Mouse (Mus musculus) neural tube, embryonic 15.5 days (tissue): ENCODE data around the gene Tmem59l. TPM values are rescaled to one million over a fixed set of nuclear protein-coding genes. Genes with fewer than 3 reads are reported as not detected.

Source experiments
- ATAC-seq: fragments of 200-750 bp; cut with Nextera tagmentation; 2 replicates; pipeline ENCODE4 v1.8.0; 2017; ENCODE audit warnings: mild to moderate bottlenecking, moderate TSS enrichment, moderate library complexity; ENCODE audit not compliant: low FRiP score
- H3K27ac ChIP-seq: fragments of 300-500 bp; sonication (generic); replicated peaks from 2 replicates; pipeline ENCODE4 v1.5.1; 2015; ENCODE audit warnings: mild to moderate bottlenecking, inconsistent platforms
- H3K27me3 ChIP-seq: fragments of 300-500 bp; sonication (generic); replicated peaks from 2 replicates; pipeline ENCODE4 v1.6.1; 2015; ENCODE audit warnings: inconsistent platforms
- H3K36me3 ChIP-seq: fragments of 300-500 bp; sonication (generic); 2 replicates; pipeline ENCODE4 v1.6.1; 2015; ENCODE audit warnings: inconsistent platforms
- H3K4me1 ChIP-seq: fragments of 300-500 bp; sonication (generic); 2 replicates; pipeline ENCODE4 v1.6.1; 2015; ENCODE audit warnings: inconsistent platforms
- H3K4me2 ChIP-seq: fragments of 300-500 bp; sonication (generic); 2 replicates; pipeline ENCODE4 v1.6.1; 2015; ENCODE audit warnings: inconsistent platforms, mild to moderate bottlenecking, moderate library complexity
- H3K4me3 ChIP-seq: fragments of 300-500 bp; sonication (generic); replicated peaks from 2 replicates; pipeline ENCODE4 v1.5.1; 2015; ENCODE audit warnings: mild to moderate bottlenecking, inconsistent platforms
- H3K9ac ChIP-seq: fragments of 300-500 bp; sonication (generic); replicated peaks from 2 replicates; pipeline ENCODE4 v1.6.1; 2015; ENCODE audit warnings: mild to moderate bottlenecking, inconsistent platforms
- H3K9me3 ChIP-seq: fragments of 300-500 bp; sonication (generic); replicated peaks from 2 replicates; pipeline ENCODE4 v1.6.1; 2016; ENCODE audit warnings: inconsistent platforms
- WGBS: fragments of 180-500 bp; shearing (Covaris S2); methylation state at CpG from one replicate; pipeline ENCODE4 v1.1.7; 2015; ENCODE audit warnings: mixed read lengths; 5-methylcytosine and 5-hydroxymethylcytosine counted together
- polyA plus RNA-seq: library from polyadenylated mRNA; unstranded; fragments of >200 nt; fragmentation: Nextera tagmentation; extraction: Ambion mirVana; gene quantifications from 2 replicates; pipeline ENCODE4 v1.2.1, GENCODE M21; 2015

Tmem59l gene
- polyA plus RNA-seq, 1 experiment from 2014 or later = 188 TPM

GRCm38 (mm10) chr8:70447639-70448420, 39.3 kb downstream of the Tmem59l start:
- Histone ChIP-seq H3K4me1 (peaks cover 11% of the 10 kb centered on the region), H3K27me3 (no peaks in the 10 kb centered on the region), H3K4me2 (no peak overlapping the region), H3K9ac (no peak overlapping the region), H3K4me3 (no peak overlapping the region), H3K9me3 (no peaks in the 10 kb centered on the region), H3K27ac (peak overlapping the region; percentile 68), H3K36me3 (peaks cover 30% of the 10 kb centered on the region)
- peak; percentile 81 for ATAC-seq
- 62% methylated on average over 19 of the region's 19 CpGs for WGBS

- H3K9me3 ChIP-seq = no peaks in the 10 kb centered on the region
- no peak for ATAC-seq
- H3K4me3 ChIP-seq = no peak overlapping the region
- peaks cover 11% of the 10 kb centered on the region for H3K4me1 ChIP-seq
- H3K9ac ChIP-seq = no peak overlapping the region
- peaks cover 11% of the 10 kb centered on the region; the same call in 1 of the 2 replicates for H3K36me3 ChIP-seq
- H3K27me3 ChIP-seq = no peaks in the 10 kb centered on the region
- no peak overlapping the region for H3K27ac ChIP-seq
- WGBS = 68% methylated on average over 1 of the region's 1 CpGs
- no peak overlapping the region for H3K4me2 ChIP-seq
Observed at GRCm38 (mm10) chr8:70445988-70446387, 41.2 kb downstream of the Tmem59l start.

GRCm38 (mm10) chr8:70443326-70443725, 43.8 kb downstream of the Tmem59l start:
- Histone ChIP-seq H3K27ac (no peak overlapping the region), H3K4me2 (no peak overlapping the region), H3K4me1 (peaks cover 20% of the 10 kb centered on the region), H3K36me3 (no peaks in the 10 kb centered on the region), H3K9me3 (no peaks in the 10 kb centered on the region), H3K9ac (no peak overlapping the region), H3K4me3 (no peak overlapping the region), H3K27me3 (no peaks in the 10 kb centered on the region)
- WGBS = 89% methylated on average over 4 of the region's 4 CpGs
- ATAC-seq = no peak

- no peaks in the 10 kb centered on the region for H3K36me3 ChIP-seq
- peaks cover 30% of the 10 kb centered on the region for H3K4me1 ChIP-seq
- H3K9me3 ChIP-seq = no peaks in the 10 kb centered on the region
- ATAC-seq = no peak
- no peak overlapping the region for H3K4me2 ChIP-seq
- no peaks in the 10 kb centered on the region for H3K27me3 ChIP-seq
- WGBS = 70% methylated on average over 3 of the region's 3 CpGs
- no peak overlapping the region for H3K9ac ChIP-seq
- no peak overlapping the region for H3K4me3 ChIP-seq
- no peak overlapping the region for H3K27ac ChIP-seq
Observed at GRCm38 (mm10) chr8:70441565-70441964, 45.6 kb downstream of the Tmem59l start.

GRCm38 (mm10) chr8:70440246-70440645, 46.9 kb downstream of the Tmem59l start:
- Histone ChIP-seq H3K9me3 (no peaks in the 10 kb centered on the region), H3K4me1 (peaks cover 30% of the 10 kb centered on the region), H3K9ac (peak overlapping the region; percentile 69; the same call in 1 of the 2 replicates), H3K4me3 (peak overlapping the region; percentile 66), H3K4me2 (peak overlapping the region; percentile 89), H3K27me3 (no peaks in the 10 kb centered on the region), H3K36me3 (no peaks in the 10 kb centered on the region), H3K27ac (peak overlapping the region; percentile 85; the same call in 1 of the 2 replicates)
- no peak for ATAC-seq
- 50% methylated on average over 3 of the region's 3 CpGs for WGBS

- no peak for ATAC-seq
- 1% methylated on average over 7 of the region's 7 CpGs for WGBS
- Histone ChIP-seq H3K36me3 (no peaks in the 10 kb centered on the region), H3K27me3 (no peaks in the 10 kb centered on the region), H3K9ac (peak overlapping the region; percentile 69), H3K9me3 (no peaks in the 10 kb centered on the region), H3K27ac (peak overlapping the region; percentile 85), H3K4me2 (peak overlapping the region; percentile 89), H3K4me1 (peaks cover 30% of the 10 kb centered on the region), H3K4me3 (peak overlapping the region; percentile 66)
Observed at GRCm38 (mm10) chr8:70439848-70440179, 47.3 kb downstream of the Tmem59l start.

- peak; percentile 97 for ATAC-seq
- Histone ChIP-seq H3K27me3 (no peaks in the 10 kb centered on the region), H3K36me3 (no peaks in the 10 kb centered on the region), H3K9me3 (no peaks in the 10 kb centered on the region), H3K27ac (peak within 1 kb of the TSS; percentile 91), H3K9ac (peak within 1 kb of the TSS; percentile 69), H3K4me1 (peaks cover 30% of the 10 kb centered on the region), H3K4me2 (peak within 1 kb of the TSS; percentile 89), H3K4me3 (peak within 1 kb of the TSS; percentile 66)
- WGBS = 1% methylated on average over 68 of the region's 70 CpGs
Observed at GRCm38 (mm10) chr8:70439055-70439847, 47.9 kb downstream of the Tmem59l start, which contains the start of gene Crtc1. Gene Crtc1 (minus strand): TSS chr8:70439579.

GRCm38 (mm10) chr8:70438423-70438822, 48.7 kb downstream of the Tmem59l start:
- no peak for ATAC-seq
- Histone ChIP-seq H3K4me1 (peaks cover 30% of the 10 kb centered on the region), H3K4me3 (peak overlapping the region; percentile 66), H3K9me3 (no peaks in the 10 kb centered on the region), H3K27ac (no peak overlapping the region), H3K27me3 (no peaks in the 10 kb centered on the region), H3K9ac (peak overlapping the region; percentile 64), H3K36me3 (no peaks in the 10 kb centered on the region), H3K4me2 (peak overlapping the region; percentile 89)
- WGBS = 94% methylated on average over 2 of the region's 2 CpGs

- WGBS = 98% methylated on average over 5 of the region's 5 CpGs
- no peak overlapping the region for H3K27ac ChIP-seq
- no peaks in the 10 kb centered on the region for H3K36me3 ChIP-seq
- H3K4me2 ChIP-seq = no peak overlapping the region
- no peak for ATAC-seq
- no peak overlapping the region for H3K4me3 ChIP-seq
- H3K27me3 ChIP-seq = no peaks in the 10 kb centered on the region
- peaks cover 28% of the 10 kb centered on the region for H3K4me1 ChIP-seq
- no peak overlapping the region for H3K9ac ChIP-seq
- H3K9me3 ChIP-seq = no peaks in the 10 kb centered on the region
Observed at GRCm38 (mm10) chr8:70435156-70435555, 52.0 kb downstream of the Tmem59l start.

Other genes starting within 250 kb of the Tmem59l start
- 22.7 and 30.1 TPM in 2 replicates for gene Homer3, start 204.5 kb downstream of the Tmem59l start, polyA plus RNA-seq
- gene Ddx49, start 184.9 kb downstream of the Tmem59l start, polyA plus RNA-seq = 42.2 and 46.7 TPM in 2 replicates
- gene Cope, start 184.8 kb downstream of the Tmem59l start, polyA plus RNA-seq = 299 and 314 TPM in 2 replicates
- gene Cers1, start 171.6 kb downstream of the Tmem59l start, polyA plus RNA-seq = 35.5 and 42.4 TPM in 2 replicates
- gene Gdf1, start 157.5 kb downstream of the Tmem59l start, polyA plus RNA-seq = 7.9 and 9.8 TPM in 2 replicates
- 11.8 and 12.6 TPM in 2 replicates for gene Upf1, start 134.1 kb downstream of the Tmem59l start, polyA plus RNA-seq
- 3.1 and 6.4 TPM in 2 replicates for gene Comp, start 113.8 kb downstream of the Tmem59l start, polyA plus RNA-seq
- 44.9 and 45.6 TPM in 2 replicates for gene Crtc1, start 47.8 kb downstream of the Tmem59l start, polyA plus RNA-seq
- 33.3 and 35.0 TPM in 2 replicates for gene Klhl26, start 10.4 kb downstream of the Tmem59l start, polyA plus RNA-seq
- 7.9 and 8.7 TPM in 2 replicates for gene Crlf1, start 5.8 kb upstream of the Tmem59l start, polyA plus RNA-seq
- 165 and 181 TPM in 2 replicates for gene Rex1bd, start 19.4 kb upstream of the Tmem59l start, polyA plus RNA-seq
- 653 and 714 TPM in 2 replicates for gene Uba52, start 23.4 kb upstream of the Tmem59l start, polyA plus RNA-seq
- 381 and 389 TPM in 2 replicates for gene Fkbp8, start 40.4 kb upstream of the Tmem59l start, polyA plus RNA-seq
- 44.4 and 51.1 TPM in 2 replicates for gene Kxd1, start 40.6 kb upstream of the Tmem59l start, polyA plus RNA-seq
- 14.7 and 19.2 TPM in 2 replicates for gene Ell, start 52.1 kb upstream of the Tmem59l start, polyA plus RNA-seq
- 137 and 142 TPM in 2 replicates for gene Isyna1, start 107.0 kb upstream of the Tmem59l start, polyA plus RNA-seq
- 170 and 175 TPM in 2 replicates for gene Ssbp4, start 121.5 kb upstream of the Tmem59l start, polyA plus RNA-seq
- gene Lrrc25, start 128.8 kb upstream of the Tmem59l start, polyA plus RNA-seq = 1.5 and 2.6 TPM in 2 replicates
- gene Gdf15, start 145.1 kb upstream of the Tmem59l start, polyA plus RNA-seq = 0.22 TPM in 2 replicates
- gene Pgpep1, start 173.0 kb upstream of the Tmem59l start, polyA plus RNA-seq = 78.6 TPM in 2 replicates
- gene Lsm4, start 185.9 kb upstream of the Tmem59l start, polyA plus RNA-seq = 191 and 206 TPM in 2 replicates
- 73.7 and 82.7 TPM in 2 replicates for gene Jund, start 211.6 kb upstream of the Tmem59l start, polyA plus RNA-seq
- 0.04 and 0.09 TPM in 2 replicates for gene Iqcn, start 216.1 kb upstream of the Tmem59l start, polyA plus RNA-seq
- not detected in 2 replicates for gene Gm3336, start 231.2 kb upstream of the Tmem59l start, polyA plus RNA-seq
- 0.17 and 0.40 TPM in 2 replicates for gene Pde4c, start 236.4 kb upstream of the Tmem59l start, polyA plus RNA-seq